Mouse (Mus musculus): ENCODE results near the gene Tle3.

The Tle3 gene

DNA sequence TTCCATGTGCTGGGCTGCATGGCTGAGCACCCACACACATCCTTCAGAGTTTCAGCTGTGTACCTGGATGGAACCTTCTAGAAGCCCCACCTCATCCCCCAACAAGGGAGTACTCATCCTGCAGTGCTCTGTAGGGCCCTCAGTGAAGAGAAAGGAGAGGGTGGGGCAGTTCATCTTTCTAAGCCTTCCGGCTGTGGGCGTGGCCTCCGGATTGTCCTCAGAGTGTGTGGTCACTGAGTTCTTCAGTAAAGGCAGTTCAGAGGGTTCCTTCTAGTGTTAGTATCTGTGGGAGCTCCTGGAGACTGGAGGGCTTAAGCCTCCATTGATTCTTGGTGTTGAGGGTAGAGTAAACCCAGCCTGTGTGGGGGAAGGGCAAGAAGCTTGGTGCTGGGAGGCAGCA, 22.9 kb downstream of the Tle3 start:
- DNase-seq (ENCODE audit: low spot score in 2 of 2) = no peak

DNA sequence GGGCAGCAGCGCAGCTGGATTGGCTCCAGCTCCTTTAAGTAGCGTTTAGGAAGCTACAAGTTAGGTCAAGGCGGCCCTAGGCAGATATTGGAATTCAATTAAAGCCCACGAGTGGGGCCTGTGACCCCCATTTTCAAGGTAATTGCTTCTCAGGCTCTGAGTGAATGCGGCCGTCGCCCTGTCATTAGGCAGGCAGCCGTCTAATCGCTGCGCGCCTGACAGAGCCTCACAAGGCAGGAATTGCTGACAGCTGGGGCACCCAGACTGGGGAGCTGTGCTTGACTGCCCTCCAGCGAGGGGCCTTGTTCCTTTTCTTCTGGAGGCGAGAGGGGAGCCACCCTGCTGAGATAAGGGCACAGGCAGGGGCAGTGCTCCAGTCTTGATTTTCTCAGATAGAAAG, 24.3 kb downstream of the Tle3 start:
- peak in 1 of 2 experiments; percentile 48 for DNase-seq (ENCODE audit: low spot score in 2 of 2)

DNA sequence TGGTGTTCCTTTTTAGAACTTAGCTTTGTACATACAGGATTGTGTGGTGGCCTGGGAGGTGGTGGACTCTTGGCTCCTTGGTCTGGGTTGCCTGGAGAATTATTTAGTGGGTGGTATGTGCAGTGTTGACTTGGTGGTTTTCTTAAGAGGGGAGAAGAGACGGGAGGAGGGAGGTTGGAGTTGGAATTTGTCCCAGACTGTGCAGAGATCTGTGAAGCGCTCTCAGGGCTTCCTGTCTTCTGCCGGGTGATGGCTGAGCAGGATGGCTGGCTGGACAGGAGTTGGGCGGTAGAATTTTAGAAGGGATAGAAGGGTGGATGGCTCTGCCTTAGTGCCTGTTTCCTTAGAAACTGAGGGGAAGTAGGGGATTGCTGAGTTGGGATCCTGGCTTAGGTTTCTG, 25.0 kb downstream of the Tle3 start:
- no peak for DNase-seq (ENCODE audit: low spot score in 2 of 2)

DNA sequence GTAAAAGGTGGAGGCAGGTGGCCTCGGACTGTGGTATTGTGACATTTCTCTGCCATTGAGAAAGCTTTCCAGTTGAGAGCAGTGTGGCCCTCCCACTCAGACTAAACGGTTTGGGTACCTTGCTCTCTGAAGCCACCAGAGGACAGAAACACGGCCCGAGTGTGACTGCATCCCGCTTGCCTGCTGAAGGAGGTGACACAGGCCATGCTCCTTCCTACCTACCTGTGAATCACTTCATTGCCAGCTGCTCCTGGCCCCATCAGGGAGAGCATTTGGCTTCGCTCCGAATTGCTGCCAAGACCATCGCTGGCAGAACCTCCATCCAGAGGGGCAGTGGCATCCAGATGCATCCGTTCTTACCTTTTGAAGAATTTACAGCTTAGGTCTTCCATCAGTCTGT, 26.0 kb downstream of the Tle3 start:
- DNase-seq (ENCODE audit: low spot score in 2 of 2) = no peak

DNA sequence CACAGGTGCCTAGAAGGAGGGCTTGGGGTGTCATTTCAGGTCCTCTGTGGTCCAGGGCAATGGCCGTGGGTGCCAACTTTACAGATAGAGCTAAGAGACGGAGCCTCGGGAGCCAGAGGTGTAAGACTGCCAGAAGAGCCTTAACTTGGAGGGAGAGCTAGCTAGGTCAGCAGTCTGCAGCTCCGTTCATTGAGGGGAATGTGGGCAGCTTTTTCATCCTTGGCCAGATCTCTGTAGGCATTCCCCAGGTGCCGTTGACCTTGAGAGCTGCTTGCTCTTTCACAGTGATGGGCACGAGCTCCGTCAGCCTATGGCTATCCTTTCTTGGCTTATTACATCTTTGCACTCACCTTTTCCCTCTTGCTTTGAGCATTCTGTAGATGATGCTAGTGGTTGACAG, 28.0 kb downstream of the Tle3 start:
- no peak for DNase-seq (ENCODE audit: low spot score in 2 of 2)

DNA sequence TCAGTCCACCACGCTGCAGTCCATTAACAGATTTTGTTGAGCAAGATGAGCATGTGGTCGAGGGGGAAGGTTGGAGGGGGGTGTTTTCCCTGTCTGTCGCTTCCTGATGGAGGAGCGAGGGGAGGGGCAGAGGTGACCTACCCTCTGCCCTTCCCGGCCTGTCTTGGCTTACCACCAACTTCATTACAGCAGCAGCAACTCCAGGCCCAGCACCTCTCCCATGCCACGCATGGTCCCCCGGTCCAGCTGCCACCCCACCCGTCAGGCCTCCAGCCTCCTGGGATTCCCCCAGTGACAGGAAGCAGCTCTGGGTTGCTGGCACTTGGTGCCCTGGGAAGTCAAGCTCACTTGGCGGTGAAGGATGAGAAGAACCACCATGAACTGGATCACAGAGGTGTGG, 29.5 kb downstream of the Tle3 start:
- DNase-seq (ENCODE audit: low spot score in 2 of 2) = no peak

DNA sequence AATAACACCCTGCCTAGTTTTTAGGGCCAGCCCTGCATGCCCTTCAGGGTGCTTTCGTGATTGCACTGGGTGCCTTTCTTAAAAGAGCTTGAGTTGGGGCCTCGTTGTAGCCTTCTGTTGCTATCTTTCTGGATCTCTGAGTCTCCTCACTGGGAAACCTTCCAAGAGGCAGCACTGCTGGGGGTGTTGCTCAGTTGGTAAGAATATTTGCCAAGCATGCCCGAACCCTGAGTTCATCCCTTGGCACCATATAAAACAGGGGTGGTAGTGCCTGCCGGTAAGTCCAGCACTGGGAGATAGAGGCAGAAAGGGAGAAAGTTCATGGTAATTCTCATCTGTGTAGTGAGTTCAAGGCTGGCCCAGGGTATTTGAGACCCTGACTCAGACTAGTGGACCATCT, 30.1 kb downstream of the Tle3 start:
- DNase-seq (ENCODE audit: low spot score in 2 of 2) = no peak

DNA sequence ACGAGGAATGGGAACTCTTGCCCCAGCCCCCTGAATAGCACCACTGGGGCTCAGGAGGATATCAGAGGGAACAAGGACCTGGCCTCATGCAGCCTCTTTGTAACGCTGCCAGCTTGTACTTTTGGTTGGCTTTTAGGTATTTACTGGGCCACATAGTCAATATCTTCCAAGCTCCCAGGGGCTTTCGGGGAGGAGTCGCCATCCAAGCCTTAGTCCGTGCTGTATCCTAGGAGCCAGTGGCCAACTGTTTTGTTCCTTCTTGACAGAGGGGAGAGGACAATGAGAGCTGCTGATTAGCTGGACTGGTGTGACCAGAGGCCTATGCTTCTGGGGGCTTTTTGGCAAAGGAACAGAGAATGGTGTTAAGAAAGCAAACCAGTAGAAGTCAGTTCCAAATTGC, 30.6 kb downstream of the Tle3 start:
- no peak for DNase-seq (ENCODE audit: low spot score in 2 of 2)

DNA sequence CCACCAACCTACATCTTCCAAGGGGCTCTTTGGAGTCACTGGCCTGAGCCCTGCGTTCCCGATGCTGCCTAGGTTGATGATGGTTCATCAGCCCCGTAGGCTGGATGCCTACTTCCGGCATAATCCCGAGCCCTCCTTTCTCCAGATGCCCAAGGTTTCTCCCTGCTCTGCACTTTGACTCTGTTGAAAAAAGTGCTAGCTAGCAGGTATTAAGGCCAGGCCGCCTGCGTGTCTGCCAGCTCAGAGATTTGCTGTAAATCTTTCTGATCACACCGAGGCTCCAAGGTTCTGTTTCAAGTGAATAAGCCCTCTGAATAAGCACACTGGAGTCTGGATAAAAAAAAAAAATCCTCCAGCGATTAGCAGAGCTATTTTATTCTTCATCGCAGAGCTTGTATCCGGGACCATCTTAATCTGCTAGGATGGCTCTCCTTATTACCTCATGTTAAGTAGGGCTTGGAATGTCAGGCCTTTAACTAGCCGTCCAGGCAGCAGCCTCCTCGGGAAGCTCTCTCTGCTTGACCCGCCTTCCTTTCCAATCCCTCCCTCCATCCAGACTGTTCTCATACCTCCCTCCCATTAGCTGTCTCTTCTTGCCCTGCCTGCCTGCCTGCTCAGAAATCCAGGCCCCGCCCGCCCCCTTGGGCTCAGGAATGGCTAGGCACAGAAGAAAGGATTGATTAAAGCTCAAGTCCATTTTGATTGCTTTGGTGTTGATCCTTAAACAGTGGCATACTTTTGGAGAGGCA, 31.9 kb downstream of the Tle3 start:
- DNase-seq (ENCODE audit: low spot score in 2 of 2) = no peak

DNA sequence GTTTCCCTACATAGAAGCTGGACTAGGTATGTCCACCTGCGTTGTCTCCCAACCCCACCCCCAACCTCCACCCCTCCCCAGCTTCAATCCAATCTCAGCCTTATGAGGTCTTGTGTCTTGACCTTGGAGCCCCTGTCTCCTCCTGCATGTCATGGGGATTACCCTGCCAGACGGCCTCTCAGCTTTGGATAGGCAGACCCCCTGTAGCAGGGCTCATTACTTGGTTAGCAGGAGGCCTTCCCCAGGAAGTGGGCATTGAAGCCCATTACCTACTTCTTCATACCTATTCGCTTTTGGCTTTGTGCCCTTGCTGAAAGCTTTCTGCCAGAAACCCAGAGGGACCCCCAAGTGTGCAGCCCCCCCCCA, 32.4 kb downstream of the Tle3 start:
- no peak for DNase-seq (ENCODE audit: low spot score in 2 of 2)

DNA sequence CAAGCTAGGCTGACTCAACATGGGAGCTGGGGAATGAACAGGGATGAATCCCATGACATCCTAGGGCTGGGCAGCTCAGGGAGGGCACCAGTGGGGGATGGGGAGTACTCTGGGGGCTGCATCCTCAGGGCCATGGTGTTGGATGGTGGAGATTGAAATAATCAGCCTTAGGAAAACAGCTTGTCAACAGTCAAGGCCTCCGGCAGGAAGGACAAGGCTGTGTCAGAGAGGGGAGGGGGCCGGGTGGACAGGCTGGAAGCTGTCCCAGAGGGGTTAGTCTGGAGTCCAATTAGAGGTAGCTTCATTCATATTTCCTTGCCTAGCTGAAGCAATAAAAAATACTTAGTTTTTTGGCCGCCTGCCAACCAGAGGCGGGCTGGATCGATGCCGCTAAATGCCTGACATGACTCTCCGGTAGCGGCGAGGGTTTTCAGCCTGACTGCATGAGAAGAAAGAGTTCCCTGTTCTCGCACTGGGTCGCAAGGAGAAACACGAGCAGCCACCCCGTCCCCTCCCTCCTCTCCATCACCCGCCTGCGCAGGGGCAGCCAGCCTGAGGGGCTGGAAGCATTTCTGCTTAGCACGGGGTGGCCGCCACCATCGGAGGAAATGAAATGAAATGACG, 32.9 kb downstream of the Tle3 start:
- no peak for DNase-seq (ENCODE audit: low spot score in 2 of 2)

DNA sequence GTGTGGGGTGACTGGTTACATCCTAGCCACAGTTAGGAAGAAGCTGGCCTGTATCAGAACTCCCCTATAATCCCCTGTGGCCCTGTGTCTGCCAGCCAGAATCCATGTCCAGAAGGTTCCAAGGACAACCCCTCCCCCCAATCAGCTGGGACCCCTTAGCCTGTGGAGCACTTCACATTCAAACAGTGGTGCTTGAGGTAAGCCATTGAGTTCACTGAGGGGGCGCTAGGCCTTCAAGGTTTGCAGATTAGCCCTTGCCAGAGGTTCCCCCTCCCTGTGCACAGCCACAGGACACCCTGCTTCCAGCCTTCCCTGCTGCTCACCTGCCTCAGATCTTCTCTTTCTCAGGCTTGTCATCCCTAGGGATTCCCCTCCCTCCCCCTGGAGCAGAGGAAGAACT, 34.2 kb downstream of the Tle3 start:
- DNase-seq (ENCODE audit: low spot score in 2 of 2) = no peak

DNA sequence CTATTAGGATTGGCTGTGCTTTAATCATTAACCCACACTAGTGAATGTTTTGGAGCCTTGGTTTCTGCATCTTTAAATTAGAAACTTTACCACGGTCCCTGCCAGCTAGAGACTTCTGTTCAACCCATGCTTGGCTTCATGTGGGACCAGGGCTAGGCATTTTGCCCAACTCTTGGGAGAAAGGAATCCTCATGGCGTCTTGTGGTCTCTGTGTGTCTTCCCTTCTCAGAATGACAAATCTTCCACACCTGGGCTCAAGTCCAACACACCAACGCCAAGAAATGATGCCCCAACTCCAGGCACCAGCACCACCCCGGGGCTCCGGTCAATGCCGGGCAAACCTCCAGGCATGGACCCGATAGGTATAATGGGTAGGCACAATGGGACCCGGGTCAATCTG, 36.9 kb downstream of the Tle3 start:
- DNase-seq (ENCODE audit: low spot score in 2 of 2) = no peak

DNA sequence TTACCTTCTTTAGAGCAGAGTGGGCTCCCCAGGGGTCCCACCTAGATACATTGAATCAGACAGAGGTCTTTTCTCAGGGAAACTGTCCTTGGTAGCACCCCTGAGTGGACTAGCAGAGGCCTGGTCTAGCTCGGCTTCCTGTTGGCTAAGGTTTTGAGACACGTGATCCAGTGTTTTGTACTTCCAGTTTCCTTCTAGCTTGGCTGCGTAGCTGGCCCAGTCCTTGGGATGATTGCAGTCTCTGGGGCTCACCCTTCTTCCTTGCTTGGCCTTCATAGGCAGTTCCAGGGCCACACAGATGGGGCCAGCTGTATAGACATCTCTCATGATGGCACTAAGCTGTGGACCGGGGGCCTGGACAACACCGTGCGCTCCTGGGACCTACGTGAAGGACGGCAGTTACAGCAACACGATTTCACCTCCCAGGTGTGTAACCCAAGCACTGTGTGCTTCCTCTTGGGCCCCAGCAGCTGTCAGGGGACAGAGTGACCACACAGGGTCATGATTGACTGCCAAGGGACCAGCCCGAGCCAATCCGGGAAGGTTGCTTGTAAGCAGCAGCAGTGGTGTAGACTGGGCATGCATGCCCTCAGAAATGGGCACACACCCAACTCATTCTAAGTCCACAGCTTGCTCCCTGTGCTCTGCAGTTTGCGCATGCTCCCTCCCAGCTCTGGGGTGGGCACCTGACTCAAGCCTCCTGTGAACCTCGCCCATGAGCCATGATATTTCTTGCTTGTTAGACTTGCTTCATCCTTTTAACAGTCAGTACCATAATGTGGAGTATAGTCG, 41.7 kb downstream of the Tle3 start:
- DNase-seq (ENCODE audit: low spot score in 2 of 2) = no peak

DNA sequence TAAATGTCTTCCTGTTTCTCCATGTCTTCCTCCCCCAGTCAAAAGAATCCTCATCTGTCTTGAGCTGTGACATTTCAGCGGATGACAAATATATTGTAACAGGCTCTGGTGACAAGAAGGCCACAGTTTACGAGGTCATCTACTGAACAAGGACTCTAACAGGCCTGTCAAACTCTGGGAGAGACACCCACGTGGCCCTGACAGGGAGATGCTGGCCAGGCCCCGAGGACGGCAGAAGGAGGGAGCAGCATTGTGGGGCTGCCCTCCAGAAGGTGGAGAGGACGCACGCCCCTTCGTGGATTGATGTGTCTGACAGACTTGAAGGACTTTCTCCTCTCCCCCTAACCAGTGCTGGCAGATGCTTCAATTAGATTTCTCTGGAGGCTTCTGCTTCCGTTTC, 44.4 kb downstream of the Tle3 start:
- DNase-seq (ENCODE audit: low spot score in 2 of 2) = no peak

DNA sequence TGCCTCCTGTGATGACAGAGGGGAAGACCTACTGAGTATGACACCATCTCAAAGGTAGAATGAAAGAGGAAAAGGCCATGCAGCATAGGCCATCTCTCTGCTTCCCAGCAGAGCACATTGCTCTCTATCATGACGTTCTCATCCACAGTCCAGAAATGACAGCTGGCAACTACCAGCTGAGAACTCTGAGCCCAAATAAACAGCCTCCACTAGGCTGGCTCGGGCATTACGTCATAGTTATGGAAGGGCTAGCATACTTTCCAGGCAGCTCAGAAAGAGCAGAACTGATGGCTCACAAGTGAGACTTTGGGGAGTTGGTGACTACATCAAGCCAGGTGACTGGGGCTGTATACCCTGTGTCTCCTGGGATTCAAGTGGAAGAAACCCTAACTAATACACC, 49.5 kb downstream of the Tle3 start:
- DNase-seq (ENCODE audit: low spot score in 2 of 2) = no peak

DNA sequence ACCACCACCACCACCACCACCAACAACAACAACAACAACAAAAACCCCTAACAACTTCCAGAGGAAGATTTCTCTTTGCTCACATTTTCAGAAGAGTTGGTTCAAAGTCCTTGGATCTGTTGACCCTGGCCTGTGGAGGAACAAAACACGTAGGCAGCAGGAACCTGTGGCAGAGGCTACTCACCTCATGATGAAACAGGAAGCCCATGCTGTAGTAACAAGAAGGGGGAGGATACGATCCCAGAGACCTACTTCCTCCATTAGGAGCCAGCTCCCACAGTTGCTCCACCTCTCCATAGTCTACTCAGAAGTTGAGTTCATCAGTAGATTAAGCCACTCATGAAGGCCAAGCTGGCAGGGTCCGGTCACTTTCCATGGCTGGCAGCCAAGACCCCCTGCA, 52.1 kb downstream of the Tle3 start:
- DNase-seq (ENCODE audit: low spot score in 2 of 2) = no peak

DNA sequence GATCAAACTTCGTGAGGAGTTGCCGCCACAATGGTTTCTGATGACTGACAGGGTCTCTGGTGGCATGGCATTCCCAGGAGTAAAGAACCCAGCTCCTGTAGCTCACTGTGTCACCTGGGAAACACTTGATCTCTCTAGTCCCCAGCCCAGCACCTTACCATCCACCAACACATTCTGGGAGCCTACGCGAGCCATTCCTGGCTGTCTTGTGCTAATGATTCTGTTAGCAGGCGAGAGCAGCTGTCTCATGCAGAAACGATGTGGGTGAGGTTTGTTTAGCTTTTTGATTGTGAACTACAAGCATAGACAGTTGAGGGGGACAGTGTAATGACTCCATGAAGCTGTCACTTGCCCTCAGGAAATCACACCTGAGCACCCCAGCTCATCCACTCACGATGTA, 54.3 kb downstream of the Tle3 start:
- no peak for DNase-seq (ENCODE audit: low spot score in 2 of 2)

DNA sequence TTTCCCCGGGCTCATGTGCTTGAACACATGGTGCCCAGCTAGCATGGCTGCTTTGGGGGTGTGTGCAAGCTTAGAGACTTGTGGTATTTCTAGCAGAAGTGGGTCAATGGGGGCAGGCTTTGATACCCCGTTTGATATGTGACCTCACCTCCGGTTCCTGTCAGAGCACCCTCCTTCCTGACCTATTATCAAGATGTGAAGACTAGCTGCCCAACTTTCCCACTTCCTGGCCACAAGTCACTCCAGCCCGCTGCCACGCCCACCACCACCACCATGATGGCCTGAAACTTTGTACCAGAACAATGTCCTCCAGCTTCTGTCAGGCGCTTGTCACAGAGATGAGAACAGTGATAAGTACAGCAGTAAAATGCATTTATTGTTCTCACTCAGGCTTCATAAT, 54.9 kb downstream of the Tle3 start:
- DNase-seq (ENCODE audit: low spot score in 2 of 2) = no peak

DNA sequence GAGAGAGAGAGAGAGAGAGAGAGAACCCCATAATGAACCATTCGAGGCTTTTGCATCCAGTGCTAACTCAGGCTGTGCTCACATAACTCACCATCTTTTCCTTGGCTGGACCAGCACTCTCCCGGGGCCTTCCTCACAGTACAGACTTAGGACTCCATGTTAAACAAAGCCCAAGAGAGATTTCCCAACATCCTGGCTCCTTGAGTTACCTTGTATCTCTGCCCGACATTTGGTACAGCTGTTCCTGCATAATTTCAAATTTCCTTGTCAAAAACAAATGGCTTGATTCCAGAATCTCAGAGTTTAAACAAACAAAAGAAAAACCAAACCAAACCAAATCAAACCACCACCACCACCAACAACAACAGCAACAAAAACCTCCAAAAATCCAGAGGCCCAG, 55.7 kb downstream of the Tle3 start:
- DNase-seq (ENCODE audit: low spot score in 2 of 2) = no peak

DNA sequence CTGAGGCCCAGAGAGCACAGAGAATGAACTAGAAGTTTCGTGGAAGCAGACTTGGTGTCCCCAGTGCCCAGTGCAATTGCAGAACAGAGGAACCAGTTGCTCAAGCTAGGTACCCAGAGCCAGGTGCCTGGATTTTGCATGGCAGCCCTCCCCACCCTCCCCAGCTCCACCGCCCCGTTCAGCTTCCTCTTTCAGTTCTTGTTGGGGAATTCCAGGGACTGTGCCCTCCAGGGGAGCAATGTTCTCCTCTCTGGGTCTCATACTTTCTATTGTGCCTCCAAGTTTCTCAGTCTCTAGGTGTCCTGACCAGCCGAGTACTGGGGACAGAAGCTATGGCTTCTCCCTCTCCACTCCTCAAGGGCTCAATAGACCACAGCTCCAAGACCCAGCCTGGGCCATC, 59.7 kb downstream of the Tle3 start:
- DNase-seq (ENCODE audit: low spot score in 2 of 2) = peak in 1 of 2 experiments; percentile 50

DNA sequence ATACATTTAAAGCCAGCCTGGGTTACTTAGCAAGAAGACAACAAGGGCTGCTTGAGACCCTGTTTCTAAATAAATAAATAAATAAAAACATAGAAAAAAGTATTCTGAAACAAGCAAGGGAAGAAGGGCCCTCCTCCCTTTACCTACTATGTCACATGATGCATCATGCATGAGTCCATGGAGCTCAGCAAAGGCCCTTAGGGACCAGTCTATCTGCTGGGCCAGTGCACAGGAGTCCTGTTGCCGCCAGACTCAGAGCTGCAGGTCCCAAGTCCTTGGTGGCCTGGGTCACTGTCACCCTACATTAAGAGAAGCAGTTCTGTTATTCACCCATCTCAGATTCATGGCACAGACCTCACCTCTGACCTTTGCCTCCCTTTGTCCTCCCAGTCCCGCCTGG, 61.0 kb downstream of the Tle3 start:
- no peak for DNase-seq (ENCODE audit: low spot score in 2 of 2)

DNA sequence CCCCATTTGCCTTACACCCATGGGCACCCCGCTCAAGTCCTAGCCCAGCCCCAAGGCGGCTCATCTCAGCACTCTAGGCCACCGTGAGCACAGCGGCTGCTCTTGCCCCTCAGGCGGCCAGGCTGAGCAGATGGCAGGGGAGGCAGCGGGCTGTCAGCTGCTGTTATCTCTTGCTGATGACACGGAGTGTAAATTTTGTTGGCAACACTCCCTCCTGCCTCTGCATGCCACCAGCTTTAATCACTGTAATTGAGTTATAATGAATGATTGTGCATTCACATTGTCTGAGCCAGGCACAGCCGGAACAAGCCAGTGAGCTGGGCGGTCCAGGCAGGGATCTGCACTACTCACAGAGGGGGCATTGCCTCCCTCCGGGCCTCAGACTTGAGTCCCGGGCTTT, 61.9 kb downstream of the Tle3 start:
- no peak for DNase-seq (ENCODE audit: low spot score in 2 of 2)
